Mouse (Mus musculus) liver, embryonic 13.5 days (tissue): ENCODE data around the gene Morn1. TPM values are rescaled to one million over a fixed set of nuclear protein-coding genes. Genes with fewer than 3 reads are reported as not detected.

Source experiments
- ATAC-seq: fragments of 200-750 bp; cut with Nextera tagmentation; 2 replicates; pipeline ENCODE4 v1.8.0; 2017; ENCODE audit warnings: low read depth, mild to moderate bottlenecking, moderate number of reproducible peaks, moderate library complexity
- DNase-seq: peaks from one replicate; pipeline ENCODE4 v3.0.0; 2022
- H3K27ac ChIP-seq: fragments of 300-500 bp; sonication (generic); 2 replicates; pipeline ENCODE4 v1.5.1; 2015; ENCODE audit warnings: moderate library complexity, mild to moderate bottlenecking, inconsistent platforms
- H3K27me3 ChIP-seq: fragments of 300-500 bp; sonication (generic); 2 replicates; pipeline ENCODE4 v1.6.1; 2015; ENCODE audit warnings: mild to moderate bottlenecking, inconsistent platforms
- H3K36me3 ChIP-seq: fragments of 300-500 bp; sonication (generic); 2 replicates; pipeline ENCODE4 v1.6.1; 2015; ENCODE audit warnings: mild to moderate bottlenecking, inconsistent platforms
- H3K4me1 ChIP-seq: fragments of 300-500 bp; sonication (generic); replicated peaks from 2 replicates; pipeline ENCODE4 v1.6.1; 2015; ENCODE audit warnings: inconsistent platforms
- H3K4me2 ChIP-seq: fragments of 300-500 bp; sonication (generic); 2 replicates; pipeline ENCODE4 v1.6.1; 2015; ENCODE audit warnings: inconsistent platforms, mild to moderate bottlenecking, moderate library complexity
- H3K4me3 ChIP-seq: fragments of 300-500 bp; sonication (generic); replicated peaks from 2 replicates; pipeline ENCODE4 v1.5.1; 2015; ENCODE audit warnings: mild to moderate bottlenecking, inconsistent platforms
- H3K9ac ChIP-seq: fragments of 300-500 bp; sonication (generic); 2 replicates; pipeline ENCODE4 v1.6.1; 2015; ENCODE audit warnings: mild to moderate bottlenecking, inconsistent platforms
- H3K9me3 ChIP-seq: fragments of 300-500 bp; sonication (generic); replicated peaks from 2 replicates; pipeline ENCODE4 v1.6.1; 2016; ENCODE audit warnings: inconsistent platforms
- WGBS: fragments of 180-500 bp; shearing (Covaris S2); methylation state at CpG from one replicate; pipeline ENCODE4 v1.1.7; 2015; ENCODE audit not compliant: insufficient replicate concordance; 5-methylcytosine and 5-hydroxymethylcytosine counted together
- polyA plus RNA-seq: library from polyadenylated mRNA; unstranded; fragments of >200 nt; fragmentation: Nextera tagmentation; extraction: Ambion mirVana; gene quantifications from 2 replicates; pipeline ENCODE4 v1.2.1, GENCODE M21; 2015

The Morn1 gene
- polyA plus RNA-seq, 1 experiment from 2014 or later, result 1.9 TPM

GRCm38 (mm10) chr4:155185845-155186244 is 99.5 kb downstream of the Morn1 start:
- Histone ChIP-seq H3K4me3 (no peak overlapping the region), H3K9ac (no peak overlapping the region), H3K27me3 (no peaks in the 10 kb centered on the region), H3K36me3 (no peaks in the 10 kb centered on the region), H3K4me2 (no peak overlapping the region), H3K4me1 (peaks cover 78% of the 10 kb centered on the region), H3K9me3 (no peaks in the 10 kb centered on the region), H3K27ac (no peak overlapping the region)
- WGBS, result 78% methylated on average over 9 of the region's 9 CpGs
- DNase-seq (no peak), ATAC-seq (no peak)

- DNase-seq (no peak), ATAC-seq (peak; percentile 26; the same call in 1 of the 2 replicates)
- Histone ChIP-seq H3K27me3 (no peaks in the 10 kb centered on the region), H3K9me3 (no peaks in the 10 kb centered on the region), H3K27ac (peak overlapping the region; percentile 47), H3K4me1 (peaks cover 90% of the 10 kb centered on the region), H3K4me2 (no peak overlapping the region), H3K36me3 (no peaks in the 10 kb centered on the region), H3K9ac (no peak overlapping the region), H3K4me3 (no peak overlapping the region)
- WGBS, result 12% methylated on average over 3 of the region's 3 CpGs
These were observed 100.9 kb downstream of the Morn1 start for GRCm38 (mm10) chr4:155187192-155187674.

GRCm38 (mm10) chr4:155188341-155188740 is 102.0 kb downstream of the Morn1 start:
- DNase-seq (no peak), ATAC-seq (no peak)
- Histone ChIP-seq H3K27me3 (no peaks in the 10 kb centered on the region), H3K9ac (no peak overlapping the region), H3K27ac (0 out of 2 replicates have a peak overlapping the region, but pooled peaks have one; percentile 18), H3K4me1 (peaks cover 87% of the 10 kb centered on the region), H3K36me3 (no peaks in the 10 kb centered on the region), H3K4me3 (no peak overlapping the region), H3K9me3 (no peaks in the 10 kb centered on the region), H3K4me2 (no peak overlapping the region)
- WGBS, result 46% methylated on average over 8 of the region's 8 CpGs

GRCm38 (mm10) chr4:155188803-155189202 is 102.4 kb downstream of the Morn1 start:
- H3K9ac ChIP-seq, result no peak overlapping the region
- ATAC-seq (no peak), DNase-seq (no peak)
- H3K4me1 ChIP-seq, result peaks cover 84% of the 10 kb centered on the region
- no peaks in the 10 kb centered on the region for H3K36me3 ChIP-seq
- H3K27ac ChIP-seq, result 0 out of 2 replicates have a peak overlapping the region, but pooled peaks have one; percentile 18
- no peaks in the 10 kb centered on the region for H3K9me3 ChIP-seq
- no peak overlapping the region for H3K4me2 ChIP-seq
- no peak overlapping the region for H3K4me3 ChIP-seq
- H3K27me3 ChIP-seq, result no peaks in the 10 kb centered on the region

GRCm38 (mm10) chr4:155189711-155190139 is 103.3 kb downstream of the Morn1 start:
- ATAC-seq, result 0 out of 2 replicates have a peak, but pooled peaks have one; percentile 16
- H3K4me3 ChIP-seq, result no peak overlapping the region
- H3K36me3 ChIP-seq, result no peaks in the 10 kb centered on the region
- no peak overlapping the region for H3K9ac ChIP-seq
- WGBS, result 38% methylated on average over 4 of the region's 4 CpGs
- H3K27ac ChIP-seq, result no peak overlapping the region
- H3K4me1 ChIP-seq, result peaks cover 79% of the 10 kb centered on the region
- H3K4me2 ChIP-seq, result no peak overlapping the region
- no peak for DNase-seq
- H3K9me3 ChIP-seq, result no peaks in the 10 kb centered on the region
- no peaks in the 10 kb centered on the region for H3K27me3 ChIP-seq

- no peak for ATAC-seq
- Histone ChIP-seq H3K9ac (no peak overlapping the region), H3K4me1 (peaks cover 79% of the 10 kb centered on the region)
These were observed 103.9 kb downstream of the Morn1 start for GRCm38 (mm10) chr4:155190275-155190674.

More at GRCm38 (mm10) chr4:155190275-155190674, 103.9 kb downstream of the Morn1 start:
- Histone ChIP-seq H3K9me3 (no peaks in the 10 kb centered on the region), H3K4me3 (no peak overlapping the region), H3K36me3 (no peaks in the 10 kb centered on the region), H3K27me3 (no peaks in the 10 kb centered on the region), H3K27ac (no peak overlapping the region), H3K4me2 (no peak overlapping the region)
- WGBS, result 66% methylated on average over 7 of the region's 7 CpGs
- DNase-seq, result no peak

Other genes starting within 250 kb of the Morn1 start
- 0.03 TPM in 1 of 2 replicates, not detected in the other for gene Ttc34, start 249.1 kb upstream of the Morn1 start, polyA plus RNA-seq
- gene Mmel1, start 217.0 kb upstream of the Morn1 start, polyA plus RNA-seq, result 2.4 TPM in 2 replicates
- gene Fam213b, start 187.4 kb upstream of the Morn1 start, polyA plus RNA-seq, result 9.0 and 9.2 TPM in 2 replicates
- 49.5 and 51.7 TPM in 2 replicates for gene Tnfrsf14, start 158.0 kb upstream of the Morn1 start, polyA plus RNA-seq
- gene Hes5, start 125.7 kb upstream of the Morn1 start, polyA plus RNA-seq, result 0.08 and 0.23 TPM in 2 replicates
- 23.9 and 27.0 TPM in 2 replicates for gene Pank4, start 122.5 kb upstream of the Morn1 start, polyA plus RNA-seq
- 0.08 and 0.10 TPM in 2 replicates for gene Plch2, start 29.8 kb upstream of the Morn1 start, polyA plus RNA-seq
- 8.5 and 8.9 TPM in 2 replicates for gene Pex10, start 19.6 kb upstream of the Morn1 start, polyA plus RNA-seq
- 93.6 and 109 TPM in 2 replicates for gene Rer1, start 195 bp upstream of the Morn1 start, polyA plus RNA-seq
- gene Ski, start 136.0 kb downstream of the Morn1 start, polyA plus RNA-seq, result 2.2 and 2.4 TPM in 2 replicates
- 23.4 and 23.6 TPM in 2 replicates for gene Faap20, start 163.2 kb downstream of the Morn1 start, polyA plus RNA-seq